Mouse (Mus musculus) layer of hippocampus, adult 2 months (tissue): ENCODE results near the gene Sufu. TPM values are rescaled to one million over a fixed set of nuclear protein-coding genes. Genes with fewer than 3 reads are reported as not detected.

Experiments used
- DNase-seq, 2 experiments: peaks; one replicate each; pipeline ENCODE4 v3.0.0; 2022; ENCODE audit warnings: low spot score in 2 of 2
- H3K27ac ChIP-seq: fragments of 200-600 bp; 2 replicates; pipeline ENCODE4 v1.8.1; 2022
- H3K4me3 ChIP-seq: fragments of 200-600 bp; 2 replicates; pipeline ENCODE4 v1.8.1; 2022; ENCODE audit warnings: mild to moderate bottlenecking
- CTCF ChIP-seq: fragments of 200-600 bp; conservative IDR thresholded peaks from 2 replicates; pipeline ENCODE4 v1.8.1; 2022; ENCODE audit warnings: antibody characterized with exemption, mild to moderate bottlenecking, moderate library complexity
- total RNA-seq, 2 experiments: library from RNA; stranded (reverse); gene quantifications; 2 replicates each; pipeline ENCODE4 v1.2.3; 2021

Gene Sufu
- total RNA-seq, 2 experiments from 2014 or later: 20.3 to 23.2 TPM

GRCm38 (mm10) chr19:46422384-46423338, 26.0 kb downstream of the Sufu start:
- DNase-seq: no peak
- TF ChIP-seq CTCF: no peak
- no peak overlapping the region for H3K4me3 ChIP-seq
- no peak overlapping the region; the same call in 1 of the 2 replicates for H3K27ac ChIP-seq

DNA sequence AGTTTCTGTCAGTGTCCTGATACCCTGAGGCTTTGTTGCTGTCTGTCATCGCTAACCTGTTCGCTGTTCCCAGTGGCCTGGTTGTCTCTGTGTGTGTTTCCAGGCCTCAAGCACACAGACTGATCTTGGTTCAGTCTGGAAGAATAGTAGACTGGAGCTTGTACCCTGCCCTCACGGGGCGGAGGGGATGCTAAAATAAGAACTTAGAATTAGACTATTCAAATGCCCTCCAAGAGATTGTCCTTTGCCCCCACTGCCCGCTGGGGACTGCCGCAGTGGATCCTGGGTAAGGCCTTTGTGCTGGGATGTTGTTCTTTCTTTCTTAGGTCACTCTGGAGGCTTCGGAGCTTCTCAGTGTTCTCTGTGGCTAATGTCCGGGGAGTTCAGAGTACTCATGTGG, 28.6 kb downstream of the Sufu start:
- Histone ChIP-seq H3K4me3 (no peak overlapping the region), H3K27ac (no peak overlapping the region)
- no peak for TF ChIP-seq CTCF
- DNase-seq: no peak

- Histone ChIP-seq H3K4me3 (no peak overlapping the region), H3K27ac (no peak overlapping the region)
- TF ChIP-seq CTCF: no peak
- no peak for DNase-seq
Observed at GRCm38 (mm10) chr19:46426488-46426887, 29.8 kb downstream of the Sufu start.

DNA sequence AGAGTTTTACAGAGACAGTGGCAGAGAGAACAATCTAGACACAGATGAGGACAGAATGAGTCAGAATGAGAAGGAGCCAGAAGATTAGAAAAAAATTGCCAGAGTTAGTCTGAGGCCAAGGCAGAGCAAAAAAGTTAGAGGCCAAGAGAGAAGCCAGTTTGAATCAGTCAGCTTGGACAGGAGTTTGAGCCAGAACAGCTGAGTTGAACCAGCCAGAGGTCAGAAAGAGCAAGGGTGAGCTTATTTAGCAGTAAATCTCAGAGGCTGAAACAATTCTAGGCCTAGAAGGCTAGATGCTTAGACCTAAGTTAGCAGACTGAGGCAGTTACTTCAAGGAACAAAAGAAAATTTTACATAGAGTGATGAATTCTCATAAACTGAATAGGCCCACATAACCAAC, 32.6 kb downstream of the Sufu start:
- no peak for TF ChIP-seq CTCF
- Histone ChIP-seq H3K4me3 (no peak overlapping the region), H3K27ac (no peak overlapping the region)
- DNase-seq: no peak

DNA sequence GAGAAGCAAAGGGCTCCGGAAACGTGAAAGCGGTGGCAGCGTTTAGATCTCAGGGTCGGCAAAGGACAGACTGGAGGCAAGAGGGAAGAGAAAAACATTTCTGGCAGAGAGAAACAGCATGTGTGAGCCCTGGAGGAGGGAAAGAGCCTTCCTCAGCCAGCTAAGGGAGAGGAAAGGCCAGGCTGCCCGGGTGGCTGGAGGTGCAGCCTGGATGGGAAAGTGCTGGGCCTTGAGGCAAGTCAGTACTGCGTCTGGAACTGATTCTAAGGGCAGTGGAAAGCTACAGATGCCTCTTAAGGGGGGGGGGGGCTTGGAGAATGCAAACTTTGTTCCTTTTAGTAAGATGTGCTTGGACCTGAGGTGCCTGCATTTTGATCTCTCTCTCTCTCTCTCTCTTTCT, 37.0 kb downstream of the Sufu start:
- Histone ChIP-seq H3K4me3 (no peak overlapping the region), H3K27ac (no peak overlapping the region)
- no peak for DNase-seq
- no peak for TF ChIP-seq CTCF

GRCm38 (mm10) chr19:46434148-46434547, 37.5 kb downstream of the Sufu start:
- no peak for TF ChIP-seq CTCF
- Histone ChIP-seq H3K4me3 (no peak overlapping the region), H3K27ac (no peak overlapping the region)
- no peak for DNase-seq

GRCm38 (mm10) chr19:46434591-46434990, 37.9 kb downstream of the Sufu start:
- no peak for TF ChIP-seq CTCF

GRCm38 (mm10) chr19:46435492-46435891, 38.8 kb downstream of the Sufu start:
- TF ChIP-seq CTCF: peak; percentile 69
- no peak overlapping the region for H3K27ac ChIP-seq
- H3K4me3 ChIP-seq: no peak overlapping the region
- no peak for DNase-seq

More at GRCm38 (mm10) chr19:46434591-46434990, 37.9 kb downstream of the Sufu start:
- no peak overlapping the region for H3K4me3 ChIP-seq
- DNase-seq: no peak
- H3K27ac ChIP-seq: no peak overlapping the region

- DNase-seq: no peak
- peak overlapping the region; percentile 18; the same call in 1 of the 2 replicates for H3K27ac ChIP-seq
- no peak for TF ChIP-seq CTCF
- H3K4me3 ChIP-seq: no peak overlapping the region
Observed at GRCm38 (mm10) chr19:46443509-46443908, 46.8 kb downstream of the Sufu start.

- H3K4me3 ChIP-seq: no peak overlapping the region
- peak; percentile 94 for TF ChIP-seq CTCF
- peak overlapping the region; percentile 18; the same call in 1 of the 2 replicates for H3K27ac ChIP-seq
- DNase-seq: peak; percentile 78 to 79
Observed at GRCm38 (mm10) chr19:46444209-46444608, 47.5 kb downstream of the Sufu start.

DNA sequence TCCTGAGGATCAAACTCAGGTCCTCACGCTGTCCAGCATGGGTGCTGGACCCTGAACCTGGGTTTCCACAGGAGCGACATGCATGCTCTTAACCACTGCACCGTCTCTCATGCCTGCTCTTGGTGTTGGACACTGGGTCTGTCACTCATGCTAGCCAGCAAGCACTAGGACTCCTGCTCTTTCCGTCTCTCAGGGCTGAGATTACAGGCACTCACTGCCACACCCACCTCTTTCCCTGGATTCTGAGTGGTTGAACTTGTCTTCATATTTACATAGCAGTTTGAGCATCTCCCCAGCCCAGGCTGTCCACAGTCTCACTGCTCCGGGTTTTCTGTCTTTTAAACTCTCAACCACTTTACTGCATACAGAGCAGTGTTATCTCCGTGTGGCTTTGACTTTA, 48.9 kb downstream of the Sufu start:
- Histone ChIP-seq H3K4me3 (no peak overlapping the region), H3K27ac (no peak overlapping the region)
- DNase-seq: no peak
- no peak for TF ChIP-seq CTCF

DNA sequence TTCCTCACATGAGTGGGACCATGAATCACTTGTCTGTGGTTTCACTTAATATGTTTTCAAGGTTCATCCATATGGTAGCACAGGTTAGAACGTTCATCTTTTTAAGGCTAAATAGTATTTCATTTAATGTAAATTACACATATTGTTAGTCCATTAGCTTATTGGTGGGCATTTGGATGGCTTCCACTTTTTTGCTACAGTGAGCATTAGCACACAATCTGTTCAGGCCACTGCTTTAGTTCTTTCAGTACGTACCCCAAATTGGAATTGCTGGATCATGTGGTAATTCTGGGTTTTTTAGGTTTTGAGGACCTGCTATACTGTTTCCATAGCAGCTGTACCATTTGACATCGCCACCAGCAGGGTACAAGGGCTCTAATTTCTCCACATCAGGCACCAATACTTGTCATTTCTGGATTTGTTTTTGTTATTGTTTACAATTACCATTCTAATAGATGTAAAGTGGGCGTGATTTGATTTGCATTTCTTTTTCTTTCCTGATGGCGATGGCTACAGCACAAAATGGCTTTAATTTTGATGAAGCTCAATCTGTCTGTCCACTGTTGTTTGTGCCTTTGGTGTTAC, 49.8 kb downstream of the Sufu start:
- Histone ChIP-seq H3K4me3 (no peak overlapping the region), H3K27ac (peak overlapping the region; percentile 46; the same call in 1 of the 2 replicates)
- DNase-seq: no peak
- TF ChIP-seq CTCF: no peak

GRCm38 (mm10) chr19:46447110-46447509, 50.4 kb downstream of the Sufu start:
- no peak for DNase-seq
- TF ChIP-seq CTCF: no peak

More at GRCm38 (mm10) chr19:46447110-46447509, 50.4 kb downstream of the Sufu start:
- no peak overlapping the region for H3K4me3 ChIP-seq
- peak overlapping the region; percentile 46 for H3K27ac ChIP-seq
